Mouse (Mus musculus) megakaryocyte, embryonic 14.5 days (primary cell): Measurements from ENCODE around the gene Gpr179.

Experiments used
- FLI1 ChIP-seq: IDR thresholded peaks from 2 replicates; pipeline ENCODE4 v1.6.1; 2012; ENCODE audit warnings: low read length, inconsistent platforms, mixed read lengths
- GATA1 ChIP-seq: IDR thresholded peaks from 3 replicates; pipeline ENCODE4 v1.6.1; 2012; ENCODE audit warnings: mixed read lengths, low read length, inconsistent platforms, borderline replicate concordance

- no peak for TF ChIP-seq GATA1
- TF ChIP-seq FLI1 = no peak
Measured at GRCm38 (mm10) chr11:97361948-97362648, 10.2 kb upstream of the Gpr179 start, which contains the start of gene Socs7.
